Mouse (Mus musculus) regulatory T cell (primary cell): ENCODE results near the gene G3bp2.
"Not testable (repeated sequence)": the region's sequence is repeated elsewhere in the genome, so short reads cannot be mapped to it uniquely, and the experiment has no call there.

Source experiments
- in situ Hi-C: fragments of 300-600 bp; cut with MboI, MseI; formaldehyde crosslinking; loops from one replicate; pipeline ENCODE4 v1.15.1; 2025; ENCODE audit warnings: high pct_unique_total_duplicates

G3bp2 gene

DNA sequence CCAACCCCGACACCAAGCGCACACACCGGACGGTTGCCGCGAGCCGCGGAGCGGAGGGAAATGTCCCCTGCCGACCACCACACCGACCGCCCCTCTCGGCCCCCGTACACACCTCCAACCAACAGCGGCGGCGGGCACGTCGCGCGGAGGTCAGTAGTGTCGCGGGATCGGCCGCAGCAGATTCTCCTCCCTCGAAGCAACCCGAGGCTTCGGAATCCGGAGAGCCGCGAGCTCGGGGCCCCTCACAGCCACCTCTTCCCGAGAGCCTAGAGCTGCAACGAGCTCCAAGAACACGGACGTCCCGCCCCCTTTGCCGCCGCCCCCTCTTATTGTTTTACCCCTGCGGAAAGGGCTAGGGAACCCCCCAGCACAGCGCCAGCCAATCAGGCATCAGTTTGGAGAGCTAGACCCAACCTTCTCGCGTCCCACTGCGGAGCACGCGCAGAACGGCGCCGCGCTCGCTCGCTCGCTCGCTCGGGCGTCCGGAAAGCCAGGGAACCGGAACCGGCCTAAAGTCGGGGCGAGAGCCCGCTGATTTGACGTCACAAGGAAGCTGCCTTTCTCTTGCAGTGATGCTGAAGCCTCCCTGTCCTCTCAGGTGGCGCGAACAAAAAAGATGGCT, at the start of gene G3bp2:
G3bp2 (minus strand) TSS at position 303 of the 622 bp plus-strand sequence.
- in situ Hi-C loops = no loop called here

- in situ Hi-C loops = not testable (repeated sequence)
These were observed 49.5 kb upstream of the G3bp2 start for GRCm38 (mm10) chr5:92133006-92133405.

DNA sequence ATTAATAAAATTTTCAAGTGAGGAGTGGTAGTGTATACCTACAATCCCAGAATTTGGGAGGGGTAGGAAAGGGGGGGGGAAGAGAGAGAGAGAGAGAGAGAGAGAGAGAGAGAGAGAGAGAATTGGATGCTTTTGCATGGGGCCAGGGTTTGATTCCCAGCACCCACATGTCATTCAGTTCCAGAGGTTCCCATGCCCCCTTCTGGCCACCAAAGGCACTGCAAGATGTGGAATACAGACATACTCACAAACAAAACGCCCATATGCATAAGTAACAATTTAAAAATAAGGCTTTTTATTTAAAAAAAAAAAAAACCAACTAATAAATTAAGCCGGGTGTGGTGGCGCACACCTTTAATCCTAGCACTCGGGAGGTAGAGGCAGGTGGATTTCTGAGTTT, 48.6 kb upstream of the G3bp2 start:
- in situ Hi-C loops = no loop called here

- in situ Hi-C loops = no loop called here
These were observed 46.6 kb upstream of the G3bp2 start for GRCm38 (mm10) chr5:92130040-92130682.

GRCm38 (mm10) chr5:92129321-92129768, 45.8 kb upstream of the G3bp2 start:
- in situ Hi-C loops = no loop called here

- in situ Hi-C loops = no loop called here
These were observed 45.1 kb upstream of the G3bp2 start for GRCm38 (mm10) chr5:92128570-92128969.

DNA sequence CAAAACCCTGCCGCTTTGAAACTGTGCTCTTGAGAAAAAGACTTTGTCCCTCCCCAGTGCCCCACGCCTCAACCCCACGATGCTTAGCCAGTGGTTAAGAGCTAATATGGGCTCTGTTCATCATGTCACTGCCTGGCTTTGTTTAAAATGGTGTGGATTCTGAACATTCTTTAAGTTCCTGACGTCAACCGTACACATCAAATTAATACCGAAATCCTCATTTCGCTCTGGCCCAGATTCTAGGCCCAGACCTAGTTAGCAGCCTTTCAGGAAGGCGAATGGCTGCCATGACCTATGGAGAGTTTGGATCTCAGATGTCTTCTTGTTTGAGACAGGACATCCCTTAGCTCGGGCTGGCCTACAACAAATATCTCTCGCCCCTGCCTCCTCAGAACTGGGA, 44.2 kb upstream of the G3bp2 start:
- in situ Hi-C loops = no loop called here

- in situ Hi-C loops = no loop called here
These were observed 43.7 kb upstream of the G3bp2 start for GRCm38 (mm10) chr5:92127141-92127625.

DNA sequence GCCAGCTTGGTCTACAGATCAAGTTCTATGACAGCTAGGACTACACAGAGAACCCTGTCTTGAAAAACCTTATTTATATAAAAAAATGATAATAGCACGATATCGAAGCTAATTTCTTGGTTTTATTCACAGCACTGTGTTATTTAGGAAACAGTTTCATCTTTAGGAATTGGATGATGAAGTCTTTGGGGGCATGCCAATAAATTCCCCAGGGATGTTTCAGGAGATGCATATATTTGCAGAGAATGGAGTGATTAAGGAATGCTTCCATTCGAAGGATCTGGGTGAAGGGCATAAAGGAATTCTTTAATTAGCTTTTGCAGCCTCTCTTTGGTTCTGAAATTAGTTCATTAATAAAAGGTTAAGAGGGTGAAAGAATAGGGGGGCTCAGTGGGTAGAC, 41.9 kb upstream of the G3bp2 start:
- in situ Hi-C loops = no loop called here

DNA sequence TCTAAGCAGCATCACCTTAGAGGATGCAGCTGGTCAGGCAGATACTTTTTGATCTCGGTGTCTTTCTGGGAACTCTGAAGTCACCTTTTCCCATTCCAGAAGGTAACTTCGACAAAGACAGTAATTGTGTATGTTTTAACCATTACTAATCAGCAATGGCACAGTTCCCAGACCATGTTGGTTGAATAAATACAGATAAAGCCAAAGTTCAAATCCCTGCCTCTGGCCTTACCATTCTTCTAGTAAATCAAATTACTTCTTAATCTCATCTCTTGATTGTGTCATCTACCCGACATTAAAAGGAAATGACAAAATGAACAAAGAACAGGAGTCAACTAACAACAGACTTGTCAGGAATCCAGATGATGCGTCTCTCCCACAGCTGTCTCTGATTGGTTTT, 38.1 kb upstream of the G3bp2 start:
- in situ Hi-C loops = no loop called here

GRCm38 (mm10) chr5:92117823-92118403, 34.4 kb upstream of the G3bp2 start:
- in situ Hi-C loops = loop anchor here (5.0 kb wide), 1 partner anchor 41 kb away; no protein-coding TSS in a partner anchor

DNA sequence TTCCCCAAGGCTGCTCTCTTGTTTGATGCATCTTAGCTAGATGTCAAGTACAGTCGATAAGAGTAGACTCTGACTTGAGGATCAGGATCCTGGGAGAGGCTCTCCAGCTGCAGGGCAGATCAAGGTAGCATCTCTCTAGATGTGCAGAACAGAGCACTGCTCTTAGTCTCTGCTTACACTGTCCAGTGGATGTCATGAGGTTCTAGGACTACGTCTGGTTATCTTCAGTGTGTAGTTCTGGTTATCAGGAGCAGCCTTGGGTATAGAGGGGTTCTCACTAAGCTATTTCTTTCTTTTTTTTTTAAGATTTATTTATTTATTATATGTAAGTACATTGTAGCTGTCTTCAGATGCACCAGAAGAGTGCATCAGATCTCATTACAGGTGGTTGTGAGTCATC, 31.4 kb upstream of the G3bp2 start:
- in situ Hi-C loops = loop anchor here (5.0 kb wide), 1 partner anchor 38 kb away; no protein-coding TSS in a partner anchor

GRCm38 (mm10) chr5:92114223-92114622, 30.7 kb upstream of the G3bp2 start:
- in situ Hi-C loops = no loop called here

DNA sequence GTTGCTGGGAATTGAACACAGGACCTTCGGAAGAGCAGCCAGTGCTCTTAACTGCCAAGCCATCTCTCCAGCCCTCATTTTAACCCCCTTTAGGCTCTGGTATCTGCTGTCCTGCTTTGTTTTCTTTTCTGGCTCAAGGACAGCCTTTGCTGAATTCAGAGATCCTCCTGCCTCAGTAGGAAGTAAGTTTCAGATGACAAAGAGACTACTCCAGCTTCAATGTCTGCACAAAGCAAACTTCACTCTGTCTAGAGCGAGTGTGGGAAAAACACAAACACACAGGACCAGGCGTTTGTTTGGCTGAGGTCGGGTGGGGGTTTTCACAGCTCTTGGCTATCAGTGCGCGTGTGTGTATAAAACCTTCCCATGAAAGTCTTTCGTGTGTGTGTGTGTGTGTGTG, 30.0 kb upstream of the G3bp2 start:
- in situ Hi-C loops = no loop called here

DNA sequence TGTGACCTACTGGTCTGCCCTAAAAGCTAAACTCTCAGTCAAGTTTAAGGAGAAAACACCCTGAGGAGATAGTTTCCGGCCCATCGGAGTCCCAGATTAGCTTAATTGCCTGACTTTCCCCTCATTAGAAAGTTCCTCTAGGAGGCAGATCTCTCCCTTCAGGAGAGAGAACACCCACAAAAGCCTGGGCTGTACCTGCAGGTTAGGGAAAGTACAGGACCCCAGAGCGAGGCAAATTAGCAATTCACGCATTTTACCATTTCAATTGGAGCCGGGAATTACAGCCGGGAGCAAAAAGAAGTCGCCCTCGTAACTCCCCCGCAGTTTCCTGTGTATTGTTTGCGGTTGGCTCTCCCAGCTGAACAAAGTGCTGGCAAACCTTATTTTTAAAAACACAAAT, 29.1 kb upstream of the G3bp2 start:
- in situ Hi-C loops = no loop called here

DNA sequence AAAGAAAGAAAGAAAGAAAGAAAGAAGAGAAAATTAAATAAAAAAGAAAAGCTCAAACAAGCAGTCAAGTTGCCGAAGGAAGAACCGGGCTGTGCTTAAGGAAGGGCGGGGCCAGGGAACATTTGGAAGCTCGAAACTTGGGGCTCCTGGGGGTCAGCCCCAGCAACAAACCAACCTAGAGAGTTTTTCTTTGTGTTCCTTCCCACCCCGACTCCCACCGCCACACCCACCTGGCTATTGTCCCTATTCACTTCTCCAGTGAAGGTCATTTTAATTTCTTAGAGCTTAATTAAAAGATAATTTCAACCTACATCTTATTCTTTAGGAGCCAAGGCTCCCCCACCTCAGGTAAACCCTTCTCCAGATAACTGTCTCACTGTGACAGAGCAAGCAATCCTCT, 28.7 kb upstream of the G3bp2 start:
- in situ Hi-C loops = no loop called here

DNA sequence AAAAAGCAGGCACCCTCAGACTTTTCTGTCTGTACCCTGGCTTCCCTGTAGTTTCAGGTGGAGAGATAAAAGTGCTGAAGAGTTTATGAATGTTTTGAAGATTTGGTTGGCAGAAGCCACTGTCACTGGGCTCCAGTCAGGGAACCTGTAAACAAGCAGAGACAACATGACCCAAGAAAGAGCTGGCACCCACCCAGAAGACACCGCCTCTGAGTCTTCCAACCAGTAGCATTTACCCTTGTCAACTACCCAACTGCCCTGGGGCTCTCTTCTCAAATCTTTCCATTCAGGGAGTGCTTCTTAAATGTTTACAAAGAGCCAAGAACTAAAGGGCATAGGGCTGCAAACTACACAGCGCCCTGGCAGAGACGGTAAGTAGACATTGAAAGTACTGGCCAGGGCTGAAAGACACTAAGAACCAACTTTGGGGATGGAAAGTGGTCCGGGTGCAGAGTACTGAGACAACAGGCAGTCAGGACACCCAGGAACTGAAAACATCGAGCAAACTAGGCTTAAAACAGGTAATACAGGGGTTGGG, 27.4 kb upstream of the G3bp2 start:
- in situ Hi-C loops = no loop called here

- in situ Hi-C loops = no loop called here
These were observed 23.8 kb upstream of the G3bp2 start for GRCm38 (mm10) chr5:92107282-92107681.

GRCm38 (mm10) chr5:92106327-92107125, 23.0 kb upstream of the G3bp2 start:
- in situ Hi-C loops = no loop called here

- in situ Hi-C loops = no loop called here
These were observed 20.4 kb upstream of the G3bp2 start for GRCm38 (mm10) chr5:92103816-92104415.

DNA sequence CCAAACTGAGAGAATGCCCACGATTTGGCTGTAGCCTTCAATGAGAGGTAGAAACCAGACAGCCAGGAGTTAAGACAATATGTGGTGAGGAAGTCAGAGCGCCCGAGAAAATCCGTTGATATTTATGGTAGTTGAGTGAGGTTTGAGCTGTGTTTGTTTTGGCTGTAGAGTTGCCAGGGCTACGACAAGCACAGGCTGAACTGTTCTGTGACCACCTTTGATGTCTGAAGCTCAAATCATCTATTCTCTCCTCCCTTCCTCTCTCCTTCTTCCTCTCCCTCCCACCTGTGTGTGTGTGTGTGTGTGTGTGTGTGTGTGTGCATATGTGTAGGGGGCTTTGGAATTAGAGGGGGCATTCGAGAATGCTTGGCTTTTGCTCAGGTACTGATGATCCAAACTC, 19.5 kb upstream of the G3bp2 start:
- in situ Hi-C loops = no loop called here
